Mouse (Mus musculus) liver, adult 2 months (tissue): ENCODE measurements around the gene Clic4. TPM values are rescaled to one million over a fixed set of nuclear protein-coding genes. Genes with fewer than 3 reads are reported as not detected.

ENCODE experiments used
- DNase-seq: peaks from one replicate; pipeline ENCODE4 v3.0.0-alpha.2; 2011; ENCODE audit warnings: low read depth, low spot score; ENCODE audit errors: extremely low read depth
- H3K27ac ChIP-seq: fragments of 200-500 bp; replicated peaks from 2 replicates; pipeline ENCODE4 v1.5.1; 2012; ENCODE audit warnings: low read depth, mild to moderate bottlenecking, control low read depth, inconsistent platforms, low read length; ENCODE audit not compliant: insufficient read depth
- H3K27me3 ChIP-seq: fragments of 200-500 bp; 2 replicates; pipeline ENCODE4 v1.6.1; 2012; ENCODE audit warnings: mild to moderate bottlenecking, moderate library complexity, low read length, inconsistent platforms; ENCODE audit not compliant: control insufficient read depth, insufficient read depth
- H3K36me3 ChIP-seq: fragments of 200-500 bp; 2 replicates; pipeline ENCODE4 v1.6.1; 2012; ENCODE audit warnings: low read length, inconsistent platforms; ENCODE audit not compliant: control insufficient read depth, insufficient read depth
- H3K4me1 ChIP-seq: fragments of 200-500 bp; 2 replicates; pipeline ENCODE4 v1.6.1; 2011; ENCODE audit warnings: low read length; ENCODE audit not compliant: control insufficient read depth, insufficient read depth
- H3K4me3 ChIP-seq: fragments of 200-500 bp; 2 replicates; pipeline ENCODE4 v1.5.1; 2011; ENCODE audit warnings: low read depth, mild to moderate bottlenecking, control low read depth, low read length, moderate library complexity; ENCODE audit not compliant: insufficient read depth
- H3K79me2 ChIP-seq: fragments of 200-500 bp; 2 replicates; pipeline ENCODE4 v1.6.1; 2012; ENCODE audit warnings: inconsistent platforms, mild to moderate bottlenecking, low read length, moderate library complexity; ENCODE audit not compliant: control insufficient read depth, insufficient read depth
- H3K9ac ChIP-seq: fragments of 200-500 bp; 2 replicates; pipeline ENCODE4 v1.6.1; 2012; ENCODE audit warnings: low read depth, mild to moderate bottlenecking, control low read depth, inconsistent platforms, low read length
- CTCF ChIP-seq: fragments of 200-500 bp; IDR thresholded peaks from 2 replicates; pipeline ENCODE4 v1.5.1; 2011; ENCODE audit warnings: low read depth, low read length, control low read depth
- POLR2A ChIP-seq: fragments of 200-500 bp; IDR thresholded peaks from 2 replicates; pipeline ENCODE4 v1.6.1; 2011; ENCODE audit warnings: low read length, control low read depth; ENCODE audit not compliant: insufficient read depth; ENCODE audit errors: extremely low read depth
- WGBS: fragments of 180-500 bp; shearing (Covaris S2); methylation state at CpG from one replicate; pipeline ENCODE4 v1.1.7; 2018; 5-methylcytosine and 5-hydroxymethylcytosine counted together
- polyA plus RNA-seq: library from polyadenylated mRNA; depleted of rRNA; stranded (reverse); fragments of >200 nt; gene quantifications from 2 replicates; pipeline ENCODE4 v1.2.3, GENCODE M21; 2012
- total RNA-seq: library from RNA; depleted of rRNA; stranded (reverse); fragments of >200 nt; gene quantifications from 2 replicates; pipeline ENCODE4 v1.2.3, GENCODE M21; 2014

Clic4 gene
- total and polyA plus RNA-seq, 2 experiments = 23.0 to 30.8 TPM

DNA sequence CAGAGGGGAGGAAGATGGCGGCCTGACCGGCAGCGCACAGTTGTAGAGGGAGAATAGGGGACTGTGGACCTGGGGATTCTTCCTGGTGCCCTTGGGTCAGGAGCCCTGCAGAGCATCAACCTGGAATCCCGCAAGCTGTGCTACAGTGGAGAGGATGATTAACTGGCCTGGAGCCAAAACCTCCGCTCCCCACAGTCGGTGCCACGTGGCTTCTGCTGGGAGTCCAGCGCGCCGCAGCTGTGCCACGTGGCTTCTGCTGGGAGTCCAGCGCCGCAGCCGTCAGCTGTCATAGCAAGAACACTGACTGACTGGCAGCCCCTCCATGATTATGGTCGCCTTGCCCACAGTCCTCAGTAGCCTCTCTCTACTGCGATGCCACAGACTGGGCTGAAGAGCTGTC lies 70.8 kb downstream of the Clic4 start:
- no peak overlapping the region for H3K4me3 ChIP-seq
- H3K27me3 ChIP-seq = peaks cover 4% of the 10 kb centered on the region; the same call in 1 of the 2 replicates
- H3K27ac ChIP-seq = no peak overlapping the region
- peaks cover 13% of the 10 kb centered on the region; the same call in 1 of the 2 replicates for H3K4me1 ChIP-seq
- H3K79me2 ChIP-seq = no peaks in the 10 kb centered on the region
- DNase-seq = no peak
- WGBS = 80% methylated on average over 16 of the region's 16 CpGs
- no peak for TF ChIP-seq POLR2A
- TF ChIP-seq CTCF = no peak
- no peaks in the 10 kb centered on the region for H3K36me3 ChIP-seq
- no peak overlapping the region for H3K9ac ChIP-seq

- no peak overlapping the region for H3K9ac ChIP-seq
- no peak overlapping the region for H3K27ac ChIP-seq
- no peaks in the 10 kb centered on the region for H3K79me2 ChIP-seq
- no peak overlapping the region for H3K4me3 ChIP-seq
- no peaks in the 10 kb centered on the region for H3K36me3 ChIP-seq
- WGBS = 78% methylated on average over 8 of the region's 8 CpGs
- no peak for DNase-seq
- 0 out of 2 replicates have a peak, but pooled peaks cover 4% of the 10 kb centered on the region for H3K27me3 ChIP-seq
- TF ChIP-seq POLR2A (no peak), CTCF (no peak)
- no peaks in the 10 kb centered on the region for H3K4me1 ChIP-seq
Observed at GRCm38 (mm10) chr4:135197857-135198256, 74.8 kb downstream of the Clic4 start.

DNA sequence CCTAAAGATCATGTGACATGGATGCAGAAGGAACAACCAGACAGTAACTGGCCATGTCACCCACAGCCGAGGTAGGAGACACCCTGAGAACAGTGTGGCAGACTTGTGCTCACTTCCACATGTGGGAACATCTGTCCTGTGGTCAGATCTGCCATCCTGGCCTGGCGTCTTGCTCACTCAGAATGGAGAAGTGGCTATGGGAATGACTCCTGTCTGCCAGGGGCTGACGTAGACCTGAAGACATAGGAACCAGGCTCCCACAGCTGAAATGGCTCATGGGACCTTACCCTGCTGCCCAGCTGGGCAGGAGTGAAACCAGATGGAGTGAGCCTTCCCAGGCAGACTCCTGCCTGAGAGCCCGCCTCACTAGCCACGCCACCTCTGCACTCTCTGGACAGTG lies 79.8 kb downstream of the Clic4 start:
- H3K27me3 ChIP-seq = 0 out of 2 replicates have a peak, but pooled peaks cover 4% of the 10 kb centered on the region
- WGBS = 69% methylated on average over 5 of the region's 5 CpGs
- no peaks in the 10 kb centered on the region for H3K79me2 ChIP-seq
- H3K9ac ChIP-seq = no peak overlapping the region
- no peaks in the 10 kb centered on the region for H3K36me3 ChIP-seq
- H3K4me3 ChIP-seq = no peak overlapping the region
- no peaks in the 10 kb centered on the region for H3K4me1 ChIP-seq
- TF ChIP-seq CTCF = no peak
- TF ChIP-seq POLR2A = no peak
- DNase-seq = no peak
- H3K27ac ChIP-seq = no peak overlapping the region

- Histone ChIP-seq H3K36me3 (no peaks in the 10 kb centered on the region), H3K9ac (no peak overlapping the region), H3K27me3 (0 out of 2 replicates have a peak, but pooled peaks cover 4% of the 10 kb centered on the region), H3K4me3 (no peak overlapping the region), H3K4me1 (no peaks in the 10 kb centered on the region), H3K27ac (no peak overlapping the region), H3K79me2 (no peaks in the 10 kb centered on the region)
- 83% methylated on average over 11 of the region's 11 CpGs for WGBS
- no peak for DNase-seq
- TF ChIP-seq CTCF = no peak
- TF ChIP-seq POLR2A = no peak
Observed at GRCm38 (mm10) chr4:135191604-135192003, 81.0 kb downstream of the Clic4 start.

- no peak for TF ChIP-seq POLR2A
- no peak for TF ChIP-seq CTCF
- Histone ChIP-seq H3K4me3 (no peak overlapping the region), H3K79me2 (no peaks in the 10 kb centered on the region), H3K27me3 (0 out of 2 replicates have a peak, but pooled peaks cover 4% of the 10 kb centered on the region), H3K36me3 (no peaks in the 10 kb centered on the region), H3K27ac (no peak overlapping the region), H3K4me1 (no peaks in the 10 kb centered on the region), H3K9ac (no peak overlapping the region)
- WGBS = 64% methylated on average over 1 of the region's 1 CpGs
- DNase-seq = no peak
Observed at GRCm38 (mm10) chr4:135191185-135191584, 81.4 kb downstream of the Clic4 start.

GRCm38 (mm10) chr4:135190364-135190763 lies 82.2 kb downstream of the Clic4 start:
- no peaks in the 10 kb centered on the region for H3K4me1 ChIP-seq
- DNase-seq = no peak
- H3K27me3 ChIP-seq = 0 out of 2 replicates have a peak, but pooled peaks cover 4% of the 10 kb centered on the region
- no peaks in the 10 kb centered on the region for H3K36me3 ChIP-seq
- H3K9ac ChIP-seq = no peak overlapping the region
- no peak overlapping the region for H3K4me3 ChIP-seq
- TF ChIP-seq POLR2A (no peak), CTCF (no peak)
- H3K79me2 ChIP-seq = no peaks in the 10 kb centered on the region
- H3K27ac ChIP-seq = no peak overlapping the region
- WGBS = 96% methylated on average over 1 of the region's 1 CpGs
